Mouse (Mus musculus) gastrocnemius, postnatal 14 days (tissue): ENCODE data around the gene Krtap19-1. TPM values are rescaled to one million over a fixed set of nuclear protein-coding genes. Genes with fewer than 3 reads are reported as not detected.

Experiments used
- DNase-seq: peaks from one replicate; pipeline ENCODE4 v3.0.0; 2021; ENCODE audit warnings: mixed read lengths
- intact Hi-C: fragments of 180-260 bp; cut with DNase I; formaldehyde crosslinking; loops from one replicate; pipeline ENCODE4 v1.15.1; 2025; ENCODE audit warnings: low total_unique reads
- long read RNA-seq, 2 experiments: library from polyadenylated mRNA; stranded (forward); transcript quantifications; one replicate each; pipeline ENCODE4 v2.0.0; 2021
- total RNA-seq, 2 experiments: library from RNA; stranded (reverse); gene quantifications; 2 replicates each; pipeline ENCODE4 v1.2.3; 2021

Gene Krtap19-1
- total RNA-seq: not detected
- long read RNA-seq, experiment 1: 0 reads
- long read RNA-seq, experiment 2: 0 reads

DNA sequence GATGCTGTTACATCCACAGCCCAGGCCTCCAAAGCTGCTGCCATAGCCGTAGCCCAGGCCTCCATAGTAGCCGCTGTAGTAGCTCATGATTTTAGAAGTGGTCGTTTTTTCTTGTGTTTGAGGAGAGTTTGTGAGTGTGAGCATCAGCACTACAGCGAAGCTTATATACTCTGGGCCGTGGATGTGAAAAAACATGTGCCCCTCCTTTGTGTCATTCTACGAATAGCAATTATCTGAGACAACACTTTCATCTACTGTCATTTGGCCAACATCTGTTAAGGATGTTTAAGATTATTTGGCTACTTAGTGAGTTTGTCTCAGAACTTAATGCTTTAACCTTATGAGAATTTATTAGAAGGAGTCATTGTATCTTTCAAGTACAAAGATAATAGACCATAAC, at the start of gene Krtap19-1:
TSS of gene Krtap19-1 (minus strand) at position 101 of the 400 bp plus-strand sequence.
- DNase-seq: no peak
- intact Hi-C loops: no loop called here

GRCm38 (mm10) chr16:88896357-88896756, 27.1 kb upstream of the Krtap19-1 start, which contains the start of gene Krtap19-5:
Krtap19-5 (minus strand) TSS chr16:88896457.
- intact Hi-C loops: no loop called here
- DNase-seq: no peak

GRCm38 (mm10) chr16:88886870-88887269, 17.7 kb upstream of the Krtap19-1 start:
- intact Hi-C loops: no loop called here
- DNase-seq: no peak

DNA sequence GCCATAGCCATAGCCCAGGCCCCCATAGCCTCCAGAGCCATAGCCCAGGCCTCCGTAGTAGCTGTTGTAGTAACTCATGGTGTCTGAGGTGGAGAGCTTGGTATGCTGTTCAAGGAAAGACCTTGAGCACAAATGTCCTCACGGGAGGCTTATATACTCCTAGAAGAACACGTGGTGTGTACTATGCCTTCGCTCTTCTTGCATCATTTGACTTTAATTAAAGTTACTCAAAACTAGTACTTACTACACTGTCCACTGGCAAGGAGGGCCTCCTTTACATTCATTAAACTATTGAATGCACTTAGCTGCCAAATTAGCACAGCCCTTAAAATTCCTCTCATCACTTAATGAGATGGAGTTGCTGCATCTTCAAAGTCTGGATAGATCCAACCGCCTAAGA, 15.8 kb upstream of the Krtap19-1 start, which contains the start of gene Krtap19-4:
TSS of gene Krtap19-4 (minus strand) at position 101 of the 400 bp plus-strand sequence.
- intact Hi-C loops: no loop called here
- no peak for DNase-seq

DNA sequence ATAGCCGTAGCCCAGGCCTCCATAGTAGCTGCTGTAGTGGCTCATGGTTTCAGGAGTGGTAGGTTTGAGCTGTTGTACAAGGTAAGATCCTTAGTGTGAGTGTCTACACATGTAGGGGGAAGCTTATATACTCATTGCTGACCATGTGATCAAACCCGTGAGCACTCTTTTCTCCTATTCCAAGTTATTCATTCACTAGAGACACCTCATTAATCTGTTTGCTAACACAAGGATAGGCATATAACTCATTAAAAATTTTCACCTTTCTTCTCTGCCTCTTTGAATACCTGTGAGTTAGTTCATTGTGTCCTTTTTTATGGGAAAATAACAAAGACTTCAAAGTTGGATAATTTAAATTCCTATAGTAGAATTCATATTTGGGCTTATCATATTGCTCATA, 8.7 kb upstream of the Krtap19-1 start, which contains the start of gene Krtap19-3:
TSS of gene Krtap19-3 (minus strand) at position 101 of the 400 bp plus-strand sequence.
- intact Hi-C loops: no loop called here
- DNase-seq: no peak

GRCm38 (mm10) chr16:88874169-88874568, 5.0 kb upstream of the Krtap19-1 start, which contains the start of gene Krtap19-2:
Krtap19-2 (minus strand) TSS chr16:88874269.
- intact Hi-C loops: no loop called here
- DNase-seq: no peak

DNA sequence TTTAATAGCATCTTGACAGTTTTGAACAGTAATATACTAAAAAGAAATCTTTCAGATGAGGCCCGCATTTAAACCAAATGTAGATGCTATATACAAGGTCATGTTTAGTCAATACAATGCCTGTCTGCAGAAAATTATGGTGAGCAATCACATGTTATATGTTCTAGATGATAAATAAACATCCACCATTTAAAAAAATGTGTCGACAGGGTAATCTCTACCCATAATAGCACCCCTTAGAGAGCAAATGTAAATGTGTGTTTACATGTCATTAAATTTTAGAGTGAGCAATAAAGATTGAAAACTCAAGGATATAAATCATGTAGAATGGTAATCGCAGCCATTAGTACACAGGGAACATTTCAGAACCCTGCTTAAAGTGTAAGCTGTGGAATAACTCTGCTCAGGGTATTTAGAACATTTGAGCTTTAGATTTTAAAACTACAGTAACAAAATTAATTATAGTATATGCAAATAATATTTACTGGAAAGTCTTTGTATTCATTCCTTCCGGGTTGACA, 4.3 kb downstream of the Krtap19-1 start:
- intact Hi-C loops: no loop called here
- DNase-seq: no peak

GRCm38 (mm10) chr16:88851450-88851849, 17.8 kb downstream of the Krtap19-1 start:
- no peak for DNase-seq
- intact Hi-C loops: no loop called here

- no peak for DNase-seq
- intact Hi-C loops: no loop called here
These were observed 20.7 kb downstream of the Krtap19-1 start for GRCm38 (mm10) chr16:88848558-88848957.

DNA sequence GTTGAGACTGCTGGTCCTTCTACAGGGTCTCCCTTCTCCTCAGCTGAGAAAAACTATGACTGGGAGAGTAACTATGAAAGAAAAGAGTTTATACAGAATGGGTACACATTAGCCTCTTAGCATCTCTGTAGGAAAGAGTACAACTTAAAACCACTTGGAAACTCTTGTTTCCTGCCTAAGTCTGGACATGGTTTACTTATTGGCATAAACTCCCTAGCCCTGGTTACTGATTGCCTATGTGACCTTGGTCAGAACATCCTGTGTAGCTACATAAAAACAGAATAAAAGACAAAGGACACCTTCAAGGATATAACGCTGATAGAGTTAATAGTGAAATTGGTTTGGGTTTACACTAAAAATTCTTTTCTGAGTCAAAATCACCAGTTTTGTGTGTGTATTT, 21.8 kb downstream of the Krtap19-1 start:
- intact Hi-C loops: no loop called here
- no peak for DNase-seq

GRCm38 (mm10) chr16:88826978-88827377, 42.2 kb downstream of the Krtap19-1 start:
- intact Hi-C loops: loop anchor here (5.0 kb wide), 1 partner anchor 170 kb away; no protein-coding TSS in a partner anchor

GRCm38 (mm10) chr16:88826095-88826652, 43.0 kb downstream of the Krtap19-1 start, which contains the start of gene Krtap14:
Krtap14 (minus strand) TSS chr16:88826145.
- intact Hi-C loops: loop anchor here (5.0 kb wide), 1 partner anchor 169 kb away; no protein-coding TSS in a partner anchor
- DNase-seq: no peak

More at GRCm38 (mm10) chr16:88826978-88827377, 42.2 kb downstream of the Krtap19-1 start:
- no peak for DNase-seq

DNA sequence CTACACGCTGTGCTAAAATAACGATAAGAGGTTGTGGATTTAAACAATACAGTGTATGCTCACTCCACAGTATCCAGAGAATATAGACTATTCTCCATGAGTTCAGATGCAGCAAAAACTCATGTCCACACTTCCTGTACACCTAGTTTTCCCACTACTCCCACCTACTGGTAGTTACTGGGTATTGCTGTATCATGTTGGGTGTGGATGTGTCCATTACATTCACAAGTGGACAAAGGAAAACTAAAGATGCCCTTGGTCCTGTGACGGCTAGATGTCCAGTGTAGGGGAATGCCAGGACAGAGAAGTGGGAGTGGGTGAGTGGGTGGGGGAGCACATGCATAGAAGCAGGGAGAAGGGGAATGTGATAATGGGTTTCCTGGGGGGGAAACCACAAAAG, 45.5 kb downstream of the Krtap19-1 start:
- no peak for DNase-seq
- intact Hi-C loops: no loop called here

DNA sequence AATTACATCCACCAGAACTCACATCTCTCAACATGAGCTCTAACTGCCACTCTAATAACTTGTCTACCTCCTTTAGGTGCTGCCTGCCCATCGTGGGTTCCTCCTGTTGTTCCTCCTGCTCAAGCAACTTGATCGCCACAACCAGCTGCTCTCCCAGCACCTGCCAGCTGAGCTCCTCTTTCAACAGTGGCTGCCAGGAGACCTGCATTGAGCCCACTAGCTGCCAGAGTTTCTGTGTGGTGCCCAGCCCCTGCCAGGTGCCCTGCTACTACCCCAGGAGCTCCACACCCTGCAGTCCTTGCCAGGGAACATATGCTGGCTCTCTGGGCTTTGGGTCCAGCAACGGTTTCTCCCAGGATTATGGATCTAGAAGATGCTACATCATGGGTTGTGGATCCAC, 49.1 kb downstream of the Krtap19-1 start, which contains the start of gene Krtap15:
TSS of gene Krtap15 (plus strand) at position 150 of the 400 bp plus-strand sequence.
- DNase-seq: peak; percentile 45
- intact Hi-C loops: no loop called here

Other genes with a start within 250 kb of the Krtap19-1 start
- gene 2310079G19Rik, start 241.7 kb downstream of the Krtap19-1 start, total RNA-seq: not detected
- gene Krtap26-1, start 221.6 kb downstream of the Krtap19-1 start, total RNA-seq: not detected
- gene Krtap27-1, start 197.7 kb downstream of the Krtap19-1 start, total RNA-seq: not detected
- not detected for gene 2310061N02Rik, start 161.4 kb downstream of the Krtap19-1 start, total RNA-seq
- not detected for gene Krtap13-1, start 140.5 kb downstream of the Krtap19-1 start, total RNA-seq
- not detected for gene Krtap13, start 117.8 kb downstream of the Krtap19-1 start, total RNA-seq
- not detected for gene 2310034C09Rik, start 110.6 kb downstream of the Krtap19-1 start, total RNA-seq
- not detected for gene 2310057N15Rik, start 95.2 kb downstream of the Krtap19-1 start, total RNA-seq
- gene Gm5965, start 91.5 kb downstream of the Krtap19-1 start, total RNA-seq: not detected
- not detected for gene Gm20741, start 57.2 kb downstream of the Krtap19-1 start, total RNA-seq
- not detected for gene Krtap15, start 49.2 kb downstream of the Krtap19-1 start, total RNA-seq
- gene Krtap14, start 43.3 kb downstream of the Krtap19-1 start, total RNA-seq: not detected
- gene Krtap19-2, start 4.9 kb upstream of the Krtap19-1 start, total RNA-seq: not detected
- not detected for gene Krtap19-3, start 8.6 kb upstream of the Krtap19-1 start, total RNA-seq
- gene Krtap19-4, start 15.7 kb upstream of the Krtap19-1 start, total RNA-seq: not detected
- gene Krtap19-5, start 27.0 kb upstream of the Krtap19-1 start, total RNA-seq: not detected
- gene Krtap19-9b, start 62.9 kb upstream of the Krtap19-1 start, total RNA-seq: not detected
- gene Krtap16-3, start 93.5 kb upstream of the Krtap19-1 start, total RNA-seq: not detected
- not detected for gene Krtap22-2, start 141.3 kb upstream of the Krtap19-1 start, total RNA-seq
- gene Gm10229, start 145.9 kb upstream of the Krtap19-1 start, total RNA-seq: not detected
- not detected for gene Krtap6-1, start 162.3 kb upstream of the Krtap19-1 start, total RNA-seq
- not detected for gene Gm10228, start 172.1 kb upstream of the Krtap19-1 start, total RNA-seq
- gene Krtap6-5, start 178.5 kb upstream of the Krtap19-1 start, total RNA-seq: not detected
- gene 1110025L11Rik, start 194.6 kb upstream of the Krtap19-1 start, total RNA-seq: not detected
- gene Krtap6-3, start 214.6 kb upstream of the Krtap19-1 start, total RNA-seq: not detected